Mouse (Mus musculus) CH12.LX (cell line): Measurements from ENCODE around the gene Mycn. TPM values are rescaled to one million over a fixed set of nuclear protein-coding genes. Genes with fewer than 3 reads are reported as not detected.

Experiments
- DNase-seq: peaks from one replicate; pipeline ENCODE4 v3.0.0-alpha.2; 2013; ENCODE audit errors: extremely low read depth
- H3K27ac ChIP-seq: 2 replicates; pipeline ENCODE4 v1.5.1; 2012; ENCODE audit warnings: low read depth, mild to moderate bottlenecking, control low read depth, moderate library complexity; ENCODE audit not compliant: insufficient read depth
- H3K27me3 ChIP-seq: replicated peaks from 2 replicates; pipeline ENCODE3; 2012; ENCODE audit warnings: inconsistent platforms
- H3K36me3 ChIP-seq, 2 experiments: replicated peaks in 1 of 2; 2 replicates each; pipeline versions ENCODE3 to v1.6.1; 2012; ENCODE audit warnings: inconsistent platforms in 1 of 2, low read length in 1 of 2, mild to moderate bottlenecking in 1 of 2, mixed read lengths in 1 of 2, moderate library complexity in 1 of 2; ENCODE audit not compliant: control insufficient read depth in 1 of 2, insufficient read depth in 1 of 2
- H3K4me1 ChIP-seq, 2 experiments: 2 replicates each; pipeline ENCODE4 v1.6.1; 2012; ENCODE audit warnings: inconsistent platforms in 1 of 2, moderate library complexity in 1 of 2; ENCODE audit not compliant: insufficient read depth in 2 of 2, control insufficient read depth in 1 of 2
- H3K4me2 ChIP-seq: 2 replicates; pipeline ENCODE4 v1.6.1; 2012; ENCODE audit warnings: low read depth, mild to moderate bottlenecking, control low read depth; ENCODE audit not compliant: poor library complexity, insufficient read depth, severe bottlenecking
- H3K4me3 ChIP-seq, 3 experiments: fragments of 150-350 bp in 1 of 3; sonication (generic) in 1 of 3; replicated peaks in 1 of 3; 2 replicates each; pipeline versions ENCODE3 to v1.5.1; 2011 to 2012; ENCODE audit warnings: low read depth in 2 of 3, low read length in 2 of 3, mild to moderate bottlenecking in 2 of 3, moderate library complexity in 2 of 3, control low read depth in 1 of 3, improper control_type of control experiment in 1 of 3, inconsistent platforms in 1 of 3, mixed read lengths in 1 of 3; ENCODE audit not compliant: poor library complexity in 1 of 3
- H3K79me2 ChIP-seq: replicated peaks from 2 replicates; pipeline ENCODE4 v1.6.1; 2012; ENCODE audit warnings: mild to moderate bottlenecking, moderate library complexity; ENCODE audit not compliant: control insufficient read depth, poor library complexity, insufficient read depth, severe bottlenecking; ENCODE audit errors: extremely low read depth
- H3K9ac ChIP-seq: 2 replicates; pipeline ENCODE4 v1.6.1; 2012; ENCODE audit warnings: low read depth, mild to moderate bottlenecking, control low read depth, moderate library complexity; ENCODE audit not compliant: insufficient read depth
- H3K9me3 ChIP-seq: replicated peaks from 2 replicates; pipeline ENCODE3; 2012; ENCODE audit warnings: low read length, inconsistent platforms, mixed read lengths
- BHLHE40 ChIP-seq: IDR thresholded peaks from 2 replicates; pipeline ENCODE4 v1.6.1; 2011; ENCODE audit warnings: mild to moderate bottlenecking, low read depth, low read length, improper control_type of control experiment
- CHD2 ChIP-seq: IDR thresholded peaks from 2 replicates; pipeline ENCODE4 v1.6.1; 2011; ENCODE audit warnings: low read length, improper control_type of control experiment
- CTCF ChIP-seq, 2 experiments: IDR thresholded peaks in 1 of 2; conservative IDR thresholded peaks in 1 of 2; 2 replicates each; pipeline ENCODE4 v1.5.1; 2011 to 2012; ENCODE audit warnings: low read depth in 2 of 2, low read length in 2 of 2, improper control_type of control experiment in 1 of 2, inconsistent platforms in 1 of 2, mild to moderate bottlenecking in 1 of 2, moderate library complexity in 1 of 2
- E2F4 ChIP-seq: IDR thresholded peaks from 2 replicates; pipeline ENCODE4 v1.6.1; 2011; ENCODE audit warnings: low read depth, low read length, improper control_type of control experiment; ENCODE audit not compliant: insufficient replicate concordance
- ELF1 ChIP-seq: IDR thresholded peaks from 2 replicates; pipeline ENCODE4 v1.6.1; 2014; ENCODE audit warnings: low read depth, mild to moderate bottlenecking, inconsistent platforms, low read length, improper control_type of control experiment
- EP300 ChIP-seq: IDR thresholded peaks from 2 replicates; pipeline ENCODE4 v1.6.1; 2011; ENCODE audit warnings: low read length, improper control_type of control experiment
- ETS1 ChIP-seq: conservative IDR thresholded peaks from 2 replicates; pipeline ENCODE4 v1.6.1; 2012; ENCODE audit warnings: low read depth, mild to moderate bottlenecking, inconsistent platforms, low read length, improper control_type of control experiment, moderate library complexity
- GABPA ChIP-seq: IDR thresholded peaks from 2 replicates; pipeline ENCODE4 v1.6.1; 2012; ENCODE audit warnings: low read depth, low read length, improper control_type of control experiment, inconsistent platforms; ENCODE audit not compliant: insufficient replicate concordance
- HCFC1 ChIP-seq: IDR thresholded peaks from 2 replicates; pipeline ENCODE4 v1.6.1; 2012; ENCODE audit warnings: low read depth, mild to moderate bottlenecking, inconsistent platforms, low read length, improper control_type of control experiment
- IRF4 ChIP-seq: IDR thresholded peaks from 2 replicates; pipeline ENCODE4 v1.6.1; 2014; ENCODE audit warnings: low read depth, mild to moderate bottlenecking, inconsistent platforms, low read length, improper control_type of control experiment
- JUN ChIP-seq: IDR thresholded peaks from 2 replicates; pipeline ENCODE4 v1.6.1; 2011; ENCODE audit warnings: low read depth, mild to moderate bottlenecking, low read length, improper control_type of control experiment, moderate library complexity; ENCODE audit not compliant: insufficient read depth
- JUND ChIP-seq: conservative IDR thresholded peaks from 2 replicates; pipeline ENCODE4 v1.6.1; 2011; ENCODE audit warnings: low read depth, low read length, improper control_type of control experiment
- KAT2A ChIP-seq: IDR thresholded peaks from 2 replicates; pipeline ENCODE4 v1.6.1; 2012; ENCODE audit warnings: low read length, improper control_type of control experiment, inconsistent platforms; ENCODE audit not compliant: insufficient replicate concordance
- MAX ChIP-seq: IDR thresholded peaks from 2 replicates; pipeline ENCODE4 v1.6.1; 2011; ENCODE audit warnings: low read length, improper control_type of control experiment
- MAZ ChIP-seq: IDR thresholded peaks from 2 replicates; pipeline ENCODE4 v1.6.1; 2012; ENCODE audit warnings: low read depth, mild to moderate bottlenecking, inconsistent platforms, low read length, improper control_type of control experiment, moderate library complexity
- MEF2A ChIP-seq: IDR thresholded peaks from 2 replicates; pipeline ENCODE4 v1.6.1; 2014; ENCODE audit warnings: low read depth, mild to moderate bottlenecking, inconsistent platforms, low read length, improper control_type of control experiment, borderline replicate concordance
- MXI1 ChIP-seq: IDR thresholded peaks from 2 replicates; pipeline ENCODE4 v1.6.1; 2011; ENCODE audit warnings: mild to moderate bottlenecking, low read depth, low read length, improper control_type of control experiment
- MYC ChIP-seq: IDR thresholded peaks from 2 replicates; pipeline ENCODE4 v1.6.1; 2011; ENCODE audit warnings: low read depth, mild to moderate bottlenecking, improper control_type of control experiment, low read length
- NELFE ChIP-seq: IDR thresholded peaks from 2 replicates; pipeline ENCODE4 v1.6.1; 2011; ENCODE audit warnings: low read depth, low read length, improper control_type of control experiment
- PAX5 ChIP-seq: IDR thresholded peaks from 2 replicates; pipeline ENCODE4 v1.6.1; 2012; ENCODE audit warnings: low read length, inconsistent platforms, mixed read lengths
- RAD21 ChIP-seq: IDR thresholded peaks from 2 replicates; pipeline ENCODE4 v1.6.1; 2011; ENCODE audit warnings: low read depth, mild to moderate bottlenecking, low read length, improper control_type of control experiment, moderate library complexity
- RCOR1 ChIP-seq: conservative IDR thresholded peaks from 2 replicates; pipeline ENCODE4 v1.6.1; 2012; ENCODE audit warnings: low read depth, mild to moderate bottlenecking, inconsistent platforms, low read length, improper control_type of control experiment
- TCF12 ChIP-seq: IDR thresholded peaks from 2 replicates; pipeline ENCODE4 v1.6.1; 2014; ENCODE audit warnings: low read depth, mild to moderate bottlenecking, inconsistent platforms, low read length, improper control_type of control experiment
- UBTF ChIP-seq: IDR thresholded peaks from 2 replicates; pipeline ENCODE4 v1.6.1; 2012; ENCODE audit warnings: low read depth, mild to moderate bottlenecking, inconsistent platforms, low read length, improper control_type of control experiment, moderate library complexity
- USF2 ChIP-seq: conservative IDR thresholded peaks from 2 replicates; pipeline ENCODE4 v1.6.1; 2011; ENCODE audit warnings: low read depth, low read length, improper control_type of control experiment
- ZC3H11A ChIP-seq: IDR thresholded peaks from 2 replicates; pipeline ENCODE4 v1.6.1; 2012; ENCODE audit warnings: low read depth, mild to moderate bottlenecking, inconsistent platforms, low read length, improper control_type of control experiment
- ZKSCAN1 ChIP-seq: IDR thresholded peaks from 2 replicates; pipeline ENCODE4 v1.6.1; 2012; ENCODE audit warnings: low read depth, inconsistent platforms, low read length, improper control_type of control experiment, borderline replicate concordance
- ZNF384 ChIP-seq: IDR thresholded peaks from 2 replicates; pipeline ENCODE4 v1.6.1; 2012; ENCODE audit warnings: low read depth, low read length, improper control_type of control experiment, inconsistent platforms
- dilution Hi-C: fragments of 300-500 bp; cut with MboI; formaldehyde crosslinking; loops from 2 replicates; pipeline ENCODE4 v1.14.3; 2020; ENCODE audit warnings: low sequenced_read_pairs; ENCODE audit not compliant: extremely low pct_unique_long_range_greater_than_20kb, extremely low pct_ligation_motif_present
- in situ Hi-C: fragments of 300-500 bp; cut with MboI; formaldehyde crosslinking; loops from 3 replicates; pipeline ENCODE4 v1.14.3; 2019; ENCODE audit warnings: low sequenced_read_pairs, low pct_ligation_motif_present, low pct_unique_long_range_greater_than_20kb, mixed read lengths
- polyA plus RNA-seq: library from polyadenylated mRNA; unstranded; fragments of >175 nt; gene quantifications from 2 replicates; pipeline ENCODE4 v1.2.1, GENCODE M21; 2012; ENCODE audit warnings: low read depth; ENCODE audit not compliant: insufficient read length
- total RNA-seq, 2 experiments: library from RNA; depleted of rRNA; stranded (reverse); fragments of 300-350 nt in 1 of 2; fragments of >200 nt in 1 of 2; gene quantifications; 2 replicates each; pipeline ENCODE4 v1.2.3; 2012 to 2014

Mycn gene
- total and polyA plus RNA-seq, 3 experiments: not detected

GRCm38 (mm10) chr12:12967946-12968345 lies 26.2 kb upstream of the Mycn start:
- Histone ChIP-seq H3K9me3 (no peaks in the 10 kb centered on the region), H3K9ac (no peak overlapping the region), H3K27ac (no peak overlapping the region), H3K4me3 (no peak overlapping the region), H3K4me1 (no peaks in the 10 kb centered on the region), H3K27me3 (no peaks in the 10 kb centered on the region), H3K36me3 (no peaks in the 10 kb centered on the region), H3K4me2 (no peak overlapping the region), H3K79me2 (no peaks in the 10 kb centered on the region)
- dilution Hi-C loops (no loop called here), in situ Hi-C loops (no loop called here)
- TF ChIP-seq JUN (no peak), JUND (no peak), EP300 (no peak), ZNF384 (no peak), GABPA (no peak), IRF4 (no peak), CTCF (conservative IDR thresholded peaks at IDR 0.05 in 1 of 2, IDR thresholded peaks at IDR 0.05 in 1 of 2; ENCODE audit: low read depth in 2 of 2, low read length in 2 of 2) (no peak), ETS1 (no peak), MEF2A (no peak), TCF12 (no peak), MYC (no peak), MXI1 (no peak), ZC3H11A (no peak), UBTF (no peak), ZKSCAN1 (no peak), CHD2 (no peak), MAX (no peak), RAD21 (no peak)
- DNase-seq: no peak

GRCm38 (mm10) chr12:12964856-12965255 lies 23.1 kb upstream of the Mycn start:
- H3K79me2 ChIP-seq: no peaks in the 10 kb centered on the region
- no peak overlapping the region for H3K4me2 ChIP-seq
- no peaks in the 10 kb centered on the region for H3K9me3 ChIP-seq
- no peak overlapping the region for H3K4me3 ChIP-seq
- dilution Hi-C loops (no loop called here), in situ Hi-C loops (no loop called here)
- H3K4me1 ChIP-seq: no peaks in the 10 kb centered on the region
- no peaks in the 10 kb centered on the region for H3K36me3 ChIP-seq
- TF ChIP-seq E2F4 (no peak), HCFC1 (no peak), RCOR1 (no peak), MAZ (no peak), NELFE (no peak), KAT2A (no peak), BHLHE40 (no peak), USF2 (no peak), ETS1 (no peak), RAD21 (no peak), MXI1 (no peak), ZNF384 (no peak), MAX (no peak), JUN (no peak), PAX5 (no peak), ELF1 (no peak), MEF2A (no peak)
- no peak overlapping the region for H3K27ac ChIP-seq
- DNase-seq: no peak
- no peaks in the 10 kb centered on the region for H3K27me3 ChIP-seq
- no peak overlapping the region for H3K9ac ChIP-seq
